Mouse (Mus musculus) megakaryocyte, adult 5-6 weeks (primary cell): ENCODE results near the gene Prpsap1. TPM values are rescaled to one million over a fixed set of nuclear protein-coding genes. Genes with fewer than 3 reads are reported as not detected.
A peak's percentile ranks its signal among the peaks of the same experiment; 100 is the strongest.

ENCODE experiments used
- ATAC-seq: 2 replicates; pipeline ENCODE4 v1.8.0; 2016; ENCODE audit warnings: mild to moderate bottlenecking, inconsistent platforms; ENCODE audit not compliant: poor library complexity, severe bottlenecking
- total RNA-seq, 2 experiments: library from RNA; stranded (forward) in 1 of 2; stranded (reverse) in 1 of 2; fragments of 153-499, 151-499 nt in 1 of 2; fragments of 221-1000, 200-1000 nt in 1 of 2; gene quantifications; 2 replicates each; pipeline versions ENCODE4 v1.2.3 to v1.2.4; 2015 to 2017

The Prpsap1 gene
- total RNA-seq (2015) (28.6 and 32.6 TPM in 2 replicates), total RNA-seq (2017) (19.2 and 34.6 TPM in 2 replicates)

GRCm38 (mm10) chr11:116493795-116494252 is at the start of gene Prpsap1:
Gene Prpsap1, minus strand, starts transcription at chr11:116494202.
- ATAC-seq = peak; percentile 71

DNA sequence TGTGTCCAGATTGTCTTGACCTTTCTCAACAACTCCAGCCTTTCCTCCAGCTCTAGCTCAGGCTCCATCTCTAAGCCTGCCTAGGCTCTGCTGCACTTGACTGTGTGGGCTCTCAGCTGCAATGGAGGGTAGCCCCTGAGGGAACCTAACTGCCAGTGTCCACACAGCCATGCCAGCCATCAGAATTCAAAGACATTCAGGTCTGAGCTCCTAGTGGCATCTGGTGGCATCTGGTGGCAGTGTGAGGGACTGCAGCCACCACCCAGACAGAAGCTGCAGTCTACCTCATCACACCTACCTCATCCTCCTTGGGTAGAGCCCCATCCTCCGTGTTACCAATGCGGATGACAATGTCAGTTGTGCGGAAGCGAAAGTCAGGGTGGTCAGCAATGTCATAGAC is 49.1 kb upstream of the Prpsap1 start:
- peak; percentile 54 for ATAC-seq

GRCm38 (mm10) chr11:116541183-116541582 is 47.2 kb upstream of the Prpsap1 start:
- no peak for ATAC-seq

DNA sequence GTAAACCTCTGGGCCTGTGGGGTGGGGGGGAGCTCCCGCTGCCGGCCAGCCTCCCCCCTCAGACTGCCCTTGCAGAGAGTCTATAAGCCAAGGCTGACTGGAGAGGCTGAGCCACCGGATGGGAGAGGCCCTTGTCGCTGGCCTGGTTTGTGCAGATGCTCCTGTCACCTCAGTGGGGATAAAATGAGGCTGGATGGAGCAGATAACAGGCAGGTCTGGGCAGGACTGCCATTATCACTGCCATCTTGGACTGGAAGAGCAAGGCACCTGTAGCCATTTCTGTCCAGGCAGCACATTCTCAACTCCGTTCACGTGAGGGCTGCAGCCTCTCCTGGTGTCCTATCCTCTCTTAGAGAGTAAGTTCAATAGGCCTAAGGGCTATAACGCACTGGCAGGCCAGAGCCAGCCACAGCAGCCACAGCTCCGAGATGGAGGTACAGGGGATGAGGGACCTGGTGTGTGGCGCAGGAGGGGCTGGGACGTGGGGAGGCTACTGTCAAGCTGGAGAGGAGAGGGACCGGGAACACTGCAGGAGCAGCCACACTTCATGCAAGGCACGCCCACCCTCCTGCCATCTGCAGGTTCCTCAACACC is 44.2 kb upstream of the Prpsap1 start:
- ATAC-seq = no peak

- no peak for ATAC-seq
Observed at GRCm38 (mm10) chr11:116537388-116537787, 43.4 kb upstream of the Prpsap1 start.

GRCm38 (mm10) chr11:116536685-116537084 is 42.7 kb upstream of the Prpsap1 start:
- ATAC-seq = no peak

- peak; percentile 71 for ATAC-seq
Observed at GRCm38 (mm10) chr11:116534154-116534865, 40.3 kb upstream of the Prpsap1 start.

DNA sequence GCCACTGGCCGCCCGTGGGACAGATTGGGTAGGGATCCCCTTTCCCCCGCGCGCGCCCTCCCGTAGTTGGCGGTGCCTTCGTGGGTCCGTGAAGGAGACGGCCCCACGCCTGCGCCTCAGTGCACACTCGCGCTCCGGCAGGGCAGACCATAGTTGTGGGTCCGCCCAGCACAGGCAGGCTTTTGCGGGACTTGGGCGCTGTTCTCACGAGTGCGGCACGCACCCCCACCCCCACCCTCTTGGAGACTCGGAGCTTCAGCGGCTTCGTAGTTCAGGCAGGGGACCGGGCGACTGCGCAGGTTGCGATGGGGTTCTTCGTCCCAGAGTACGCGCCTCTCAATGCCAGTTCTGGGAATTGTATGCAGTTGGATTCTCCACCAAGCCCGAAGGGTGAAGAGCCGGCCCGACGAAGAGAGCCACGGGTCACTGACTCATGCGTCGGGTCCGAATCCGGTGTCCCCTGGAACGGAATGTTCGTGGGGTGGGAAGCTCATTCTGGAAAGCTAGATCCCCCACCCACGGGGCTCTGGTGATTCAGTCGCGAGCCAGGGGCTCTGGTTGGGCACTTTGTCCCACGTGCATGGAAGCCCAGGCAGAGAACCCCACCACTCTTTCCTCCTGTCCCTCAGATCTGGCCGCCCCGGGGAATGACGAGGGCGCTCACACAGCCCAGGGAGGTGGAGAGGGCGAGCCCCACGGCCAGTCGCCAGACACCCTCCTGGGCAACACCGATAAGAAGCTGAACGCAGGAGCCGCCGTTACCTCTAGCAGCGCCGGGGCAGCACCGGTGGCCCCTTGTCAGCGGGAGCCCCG is 39.5 kb upstream of the Prpsap1 start:
- peak; percentile 36 for ATAC-seq

DNA sequence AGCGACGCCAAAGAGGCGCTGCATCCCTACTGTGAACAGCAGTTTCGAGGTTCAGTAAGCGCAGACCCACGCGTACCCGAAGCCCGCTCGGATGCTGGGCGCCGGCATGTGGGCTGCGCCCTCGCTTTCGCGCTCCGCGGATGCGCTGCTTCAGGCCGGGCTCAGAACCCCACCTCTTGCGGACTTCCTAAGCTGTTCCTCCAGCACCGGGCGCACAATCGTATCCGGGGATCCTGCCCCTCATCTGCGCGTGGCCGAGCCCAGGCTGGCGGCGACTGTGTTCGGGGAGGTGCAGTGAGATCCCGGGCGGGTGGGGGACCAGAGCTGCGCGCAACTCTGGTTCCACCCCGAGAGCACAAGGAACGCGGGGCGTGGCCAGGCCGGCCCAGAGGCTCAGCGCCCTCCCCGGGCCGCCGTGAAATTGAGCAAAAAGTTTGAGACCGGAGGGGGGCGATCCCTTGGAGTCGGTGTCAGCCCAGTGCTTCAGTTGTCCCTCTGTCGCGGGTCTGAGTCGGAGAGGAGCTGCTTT is 38.9 kb upstream of the Prpsap1 start:
- ATAC-seq = peak; percentile 26; the same call in 1 of the 2 replicates

DNA sequence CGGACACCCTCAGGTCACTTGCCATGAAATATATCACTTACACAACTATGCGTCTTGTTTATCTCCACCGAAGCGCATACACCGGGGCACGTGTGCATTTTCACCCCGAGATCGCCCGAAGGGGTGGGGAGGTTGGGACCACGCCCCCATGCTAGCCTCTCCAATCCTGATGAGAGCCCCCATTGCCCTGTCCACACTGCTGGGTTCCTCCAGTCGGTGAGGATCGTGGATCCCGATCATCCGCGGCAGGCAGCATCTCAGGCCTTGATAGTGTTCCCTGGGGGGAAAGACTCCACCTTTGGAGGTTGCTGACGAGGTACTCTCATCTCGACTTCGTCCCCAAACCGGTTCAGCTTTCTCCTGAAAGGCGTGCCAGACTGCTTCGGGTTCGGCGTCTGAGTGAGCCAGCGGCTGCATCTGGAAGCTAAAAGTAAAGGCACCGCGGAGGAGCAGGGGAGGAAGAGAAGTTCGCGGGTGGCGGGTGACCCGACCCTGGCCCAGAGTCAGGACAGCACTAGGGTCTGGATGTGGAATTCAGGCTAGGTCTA is 38.3 kb upstream of the Prpsap1 start:
- ATAC-seq = no peak

GRCm38 (mm10) chr11:116531371-116532191 is 37.6 kb upstream of the Prpsap1 start:
- no peak for ATAC-seq

GRCm38 (mm10) chr11:116530187-116531147 is 36.5 kb upstream of the Prpsap1 start, which contains the start of gene Sphk1:
Gene Sphk1, plus strand, starts transcription at chr11:116530925.
- ATAC-seq = no peak

GRCm38 (mm10) chr11:116528636-116529320 is 34.8 kb upstream of the Prpsap1 start:
- no peak for ATAC-seq

- ATAC-seq = no peak
Observed at GRCm38 (mm10) chr11:116523699-116524189, 29.7 kb upstream of the Prpsap1 start.

DNA sequence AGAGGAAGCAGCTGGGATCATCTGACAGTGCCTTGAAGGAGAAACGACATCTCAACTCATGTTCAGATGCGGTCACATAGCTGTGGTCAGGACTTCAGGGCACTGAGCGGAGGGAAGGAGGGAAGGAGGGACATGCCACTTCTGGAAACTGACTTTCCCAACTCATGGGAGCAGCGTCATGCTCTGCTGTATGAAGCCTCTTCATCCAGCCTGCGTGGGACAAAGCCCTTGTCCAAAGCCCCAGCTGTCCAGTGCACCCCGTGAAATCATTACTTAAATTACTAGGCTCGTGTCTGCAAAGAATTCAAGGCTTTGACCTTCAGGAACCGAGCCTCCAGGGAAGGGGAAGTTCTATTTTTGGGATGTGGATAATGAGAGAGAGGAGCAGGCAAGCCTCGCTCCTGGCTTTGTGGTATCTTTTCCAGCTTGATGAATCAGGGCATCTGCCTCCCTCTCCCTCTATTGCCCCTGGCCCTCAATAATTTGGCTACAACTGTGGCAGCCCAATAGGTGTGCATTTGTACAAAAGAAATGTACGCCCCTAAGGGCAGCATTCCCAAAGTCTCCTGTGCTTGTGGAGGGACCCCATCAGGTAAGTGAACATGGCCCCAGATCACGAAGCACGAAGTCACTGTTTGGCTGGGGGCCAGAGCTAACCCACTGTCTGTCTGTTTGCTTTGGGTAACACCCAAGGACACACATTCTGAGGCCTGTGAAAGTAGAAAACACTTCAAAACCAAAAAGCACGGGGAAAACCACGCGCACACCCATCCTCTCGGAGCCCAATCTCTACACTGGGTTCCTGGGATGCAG is 29.1 kb upstream of the Prpsap1 start:
- ATAC-seq = no peak

DNA sequence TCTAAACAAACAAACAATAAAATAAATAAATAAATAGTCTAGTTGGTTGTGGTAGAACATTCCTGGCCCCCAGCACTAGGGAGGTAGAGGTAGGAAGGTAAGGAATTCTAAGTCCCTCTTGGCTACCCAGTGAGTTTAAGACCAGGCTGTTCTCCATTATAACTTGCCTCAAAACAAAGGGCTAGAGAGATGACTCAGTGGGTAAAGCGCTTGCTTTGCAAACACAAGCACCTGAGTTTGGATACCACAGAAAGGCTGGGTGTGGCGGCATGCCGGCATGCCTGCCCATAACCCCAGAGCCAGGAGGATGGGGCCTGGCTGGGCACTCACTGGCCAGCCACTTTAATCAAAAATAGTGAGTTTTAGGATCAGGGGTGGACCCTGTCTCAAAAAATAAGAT is 28.0 kb upstream of the Prpsap1 start:
- ATAC-seq = no peak

- ATAC-seq = no peak
Observed at GRCm38 (mm10) chr11:116521143-116521542, 27.1 kb upstream of the Prpsap1 start.
